Mouse (Mus musculus) midbrain, postnatal 0 days (tissue): ENCODE data around the gene Oaz1. TPM values are rescaled to one million over a fixed set of nuclear protein-coding genes. Genes with fewer than 3 reads are reported as not detected.

Source experiments
- ATAC-seq: fragments of 200-750 bp; cut with Nextera tagmentation; 2 replicates; pipeline ENCODE4 v1.8.0; 2017; ENCODE audit warnings: moderate number of reproducible peaks, mild to moderate bottlenecking, moderate TSS enrichment, moderate library complexity; ENCODE audit not compliant: low FRiP score
- DNase-seq: peaks from one replicate; pipeline ENCODE4 v3.0.0-alpha.2; 2015; ENCODE audit warnings: low spot score
- H3K27ac ChIP-seq: fragments of 300-500 bp; sonication (generic); 2 replicates; pipeline ENCODE4 v1.5.1; 2014; ENCODE audit warnings: low read depth, mild to moderate bottlenecking, low read length, mixed read lengths
- H3K27me3 ChIP-seq: fragments of 300-500 bp; sonication (generic); 2 replicates; pipeline ENCODE4 v1.6.1; 2014; ENCODE audit warnings: low read length, control low read depth, mixed read lengths; ENCODE audit not compliant: insufficient read depth
- H3K36me3 ChIP-seq: fragments of 300-500 bp; sonication (generic); 2 replicates; pipeline ENCODE4 v1.6.1; 2014; ENCODE audit warnings: low read length, control low read depth, mixed read lengths; ENCODE audit not compliant: insufficient read depth
- H3K4me1 ChIP-seq: fragments of 300-500 bp; sonication (generic); 2 replicates; pipeline ENCODE4 v1.6.1; 2014; ENCODE audit warnings: mild to moderate bottlenecking, control low read depth, antibody characterized with exemption, low read length, mixed read lengths; ENCODE audit not compliant: insufficient read depth
- H3K4me2 ChIP-seq: fragments of 300-500 bp; sonication (generic); 2 replicates; pipeline ENCODE4 v1.6.1; 2014; ENCODE audit warnings: low read depth, mild to moderate bottlenecking, low read length, mixed read lengths; ENCODE audit not compliant: poor library complexity, severe bottlenecking
- H3K4me3 ChIP-seq: fragments of 300-500 bp; sonication (generic); 2 replicates; pipeline ENCODE4 v1.5.1; 2014; ENCODE audit warnings: low read depth, mild to moderate bottlenecking, low read length, moderate library complexity
- H3K9ac ChIP-seq: fragments of 300-500 bp; sonication (generic); replicated peaks from 2 replicates; pipeline ENCODE4 v1.6.1; 2014; ENCODE audit warnings: mild to moderate bottlenecking, low read length, moderate library complexity, mixed read lengths; ENCODE audit not compliant: poor library complexity, severe bottlenecking
- H3K9me3 ChIP-seq: fragments of 300-500 bp; sonication (generic); 2 replicates; pipeline ENCODE4 v1.6.1; 2016; ENCODE audit warnings: low read length, control low read depth
- CTCF ChIP-seq: IDR thresholded peaks from 2 replicates; pipeline ENCODE4 v1.5.1; 2016; ENCODE audit warnings: antibody characterized with exemption, mild to moderate bottlenecking
- WGBS: fragments of 180-500 bp; shearing (Covaris S2); extraction: QIAGEN DNeasy Blood & Tissue Kit; methylation state at CpG from one replicate; pipeline ENCODE4 v1.1.7; 2014; 5-methylcytosine and 5-hydroxymethylcytosine counted together
- polyA plus RNA-seq: library from polyadenylated mRNA; unstranded; fragments of >200 nt; fragmentation: Nextera tagmentation; extraction: Ambion mirVana; gene quantifications from 2 replicates; pipeline ENCODE4 v1.2.1, GENCODE M21; 2015
- total RNA-seq: library from RNA; depleted of rRNA; stranded (reverse); fragments of >200 nt; gene quantifications from 2 replicates; pipeline ENCODE4 v1.2.3, GENCODE M21; 2014

Gene Oaz1
- total and polyA plus RNA-seq, 2 experiments from 2014 or later: 928 to 1,039 TPM

GRCm38 (mm10) chr10:80829359-80830278 is 3.2 kb downstream of the Oaz1 start:
- Histone ChIP-seq H3K4me1 (peaks cover 6% of the 10 kb centered on the region; the same call in 1 of the 2 replicates), H3K9ac (no peak overlapping the region), H3K27me3 (no peaks in the 10 kb centered on the region), H3K4me2 (no peak overlapping the region), H3K4me3 (no peak overlapping the region), H3K27ac (no peak overlapping the region), H3K36me3 (peaks cover 19% of the 10 kb centered on the region), H3K9me3 (no peaks in the 10 kb centered on the region)
- DNase-seq (no peak), ATAC-seq (no peak)
- no peak for TF ChIP-seq CTCF
- 56% methylated on average over 1 of the region's 1 CpGs for WGBS

GRCm38 (mm10) chr10:80831136-80831535 is 4.7 kb downstream of the Oaz1 start:
- H3K9ac ChIP-seq: no peak overlapping the region
- no peaks in the 10 kb centered on the region for H3K9me3 ChIP-seq
- WGBS: 6% methylated on average over 9 of the region's 9 CpGs
- TF ChIP-seq CTCF: no peak
- no peak overlapping the region for H3K4me2 ChIP-seq
- no peaks in the 10 kb centered on the region for H3K27me3 ChIP-seq
- H3K27ac ChIP-seq: no peak overlapping the region
- peaks cover 6% of the 10 kb centered on the region; the same call in 1 of the 2 replicates for H3K4me1 ChIP-seq
- no peak overlapping the region for H3K4me3 ChIP-seq
- ATAC-seq: no peak
- H3K36me3 ChIP-seq: peaks cover 25% of the 10 kb centered on the region
- DNase-seq: peak; percentile 36

GRCm38 (mm10) chr10:80832818-80833217 is 6.4 kb downstream of the Oaz1 start:
- no peak for TF ChIP-seq CTCF
- Histone ChIP-seq H3K4me2 (no peak overlapping the region), H3K27me3 (no peaks in the 10 kb centered on the region), H3K9me3 (no peaks in the 10 kb centered on the region), H3K9ac (no peak overlapping the region), H3K4me3 (no peak overlapping the region), H3K4me1 (peaks cover 2% of the 10 kb centered on the region; the same call in 1 of the 2 replicates), H3K27ac (no peak overlapping the region), H3K36me3 (peaks cover 25% of the 10 kb centered on the region)
- DNase-seq: no peak
- 34% methylated on average over 7 of the region's 7 CpGs for WGBS
- no peak for ATAC-seq

- Histone ChIP-seq H3K27me3 (no peaks in the 10 kb centered on the region), H3K4me2 (no peak overlapping the region), H3K9me3 (no peaks in the 10 kb centered on the region), H3K4me1 (no peaks in the 10 kb centered on the region), H3K27ac (no peak overlapping the region), H3K9ac (no peak overlapping the region), H3K36me3 (peaks cover 12% of the 10 kb centered on the region), H3K4me3 (no peak overlapping the region)
- no peak for TF ChIP-seq CTCF
- DNase-seq: no peak
- no peak for ATAC-seq
- 54% methylated on average over 30 of the region's 30 CpGs for WGBS
These were observed 9.2 kb downstream of the Oaz1 start for GRCm38 (mm10) chr10:80835617-80836016.

- Histone ChIP-seq H3K27ac (no peak overlapping the region), H3K27me3 (no peaks in the 10 kb centered on the region), H3K9me3 (no peaks in the 10 kb centered on the region), H3K4me1 (no peaks in the 10 kb centered on the region), H3K36me3 (peaks cover 11% of the 10 kb centered on the region), H3K4me3 (no peak overlapping the region), H3K9ac (no peak overlapping the region), H3K4me2 (no peak overlapping the region)
- no peak for DNase-seq
- no peak for ATAC-seq
- no peak for TF ChIP-seq CTCF
- WGBS: 47% methylated on average over 7 of the region's 7 CpGs
These were observed 10.5 kb downstream of the Oaz1 start for GRCm38 (mm10) chr10:80836949-80837379.

- no peak for TF ChIP-seq CTCF
- no peak for ATAC-seq
- WGBS: 17% methylated on average over 2 of the region's 2 CpGs
- Histone ChIP-seq H3K4me3 (no peak overlapping the region), H3K4me1 (no peaks in the 10 kb centered on the region), H3K27ac (no peak overlapping the region), H3K4me2 (no peak overlapping the region), H3K27me3 (no peaks in the 10 kb centered on the region; the same call in 1 of the 2 replicates), H3K36me3 (peaks cover 11% of the 10 kb centered on the region), H3K9ac (no peak overlapping the region), H3K9me3 (no peaks in the 10 kb centered on the region)
- no peak for DNase-seq
These were observed 11.4 kb downstream of the Oaz1 start for GRCm38 (mm10) chr10:80837827-80838226.
